Mouse (Mus musculus) E14TG2a.4 (cell line): ENCODE data around the gene Dnajc6.
A peak's percentile ranks its signal among the peaks of the same experiment; 100 is the strongest.

Experiments used
- H3K27me3 ChIP-seq: 2 replicates; pipeline ENCODE4 v1.6.1; 2014; ENCODE audit warnings: low read length, control low read depth; ENCODE audit not compliant: insufficient read depth
- H3K36me3 ChIP-seq: 2 replicates; pipeline ENCODE4 v1.6.1; 2014; ENCODE audit warnings: low read length, control low read depth; ENCODE audit not compliant: insufficient read depth
- H3K4me1 ChIP-seq: replicated peaks from 2 replicates; pipeline ENCODE4 v1.6.1; 2014; ENCODE audit warnings: low read depth, low read length, control low read depth
- H3K4me3 ChIP-seq: replicated peaks from 2 replicates; pipeline ENCODE4 v1.5.1; 2014; ENCODE audit warnings: mild to moderate bottlenecking, low read length
- H3K9me3 ChIP-seq: 2 replicates; pipeline ENCODE4 v1.6.1; 2014; ENCODE audit warnings: low read length, control low read depth
- CTCF ChIP-seq: conservative IDR thresholded peaks from 2 replicates; pipeline ENCODE4 v1.5.1; 2014; ENCODE audit warnings: low read length
- NANOG ChIP-seq: IDR thresholded peaks from 2 replicates; pipeline ENCODE4 v1.6.1; 2014; ENCODE audit warnings: borderline replicate concordance, low read length, mixed read lengths
- POU5F1 ChIP-seq: IDR thresholded peaks from 2 replicates; pipeline ENCODE4 v1.6.1; 2014; ENCODE audit warnings: low read length, borderline replicate concordance

The Dnajc6 gene

DNA sequence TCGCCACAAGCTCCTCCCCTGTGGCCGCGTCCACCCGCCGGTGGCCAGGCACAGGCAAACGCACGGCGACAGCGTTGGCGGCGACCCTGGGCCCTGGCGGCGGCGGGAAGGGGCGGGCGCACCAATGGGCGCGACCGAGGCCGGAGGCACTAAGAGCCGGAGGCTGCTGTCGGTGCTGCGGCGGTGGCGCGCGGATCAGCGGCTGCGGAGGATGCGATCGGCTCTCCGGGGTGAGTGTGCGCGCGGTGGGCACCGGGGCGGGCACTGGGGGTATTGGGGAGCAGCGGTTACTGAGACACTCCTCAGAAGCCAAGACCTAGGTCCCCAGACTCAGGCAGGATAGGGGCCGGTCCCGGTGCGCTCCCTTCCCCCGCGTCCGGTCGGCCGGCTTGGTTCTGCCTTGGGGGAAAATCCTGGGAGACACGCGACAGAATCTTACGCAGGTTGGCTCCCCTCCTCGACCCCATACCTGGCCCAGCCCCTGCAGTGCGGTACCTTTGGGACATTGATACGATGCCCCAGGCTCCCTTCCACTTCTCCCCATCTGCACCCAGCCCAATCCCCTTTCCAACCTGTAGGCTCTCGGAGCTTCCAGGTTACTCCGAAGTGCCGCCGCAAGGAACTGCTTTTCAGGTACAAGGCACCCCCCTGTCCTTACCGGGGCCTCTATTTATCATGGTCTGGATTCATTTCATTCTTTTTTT is at the start of gene Dnajc6:
Dnajc6 (plus strand) TSS at position 115 of the 704 bp plus-strand sequence.
- TF ChIP-seq CTCF (no peak), NANOG (no peak), POU5F1 (no peak)
- H3K9me3 ChIP-seq = no peaks in the 10 kb centered on the region
- H3K4me1 ChIP-seq = peaks cover 39% of the 10 kb centered on the region
- peaks cover 8% of the 10 kb centered on the region; the same call in 1 of the 2 replicates for H3K36me3 ChIP-seq
- H3K4me3 ChIP-seq = peak within 1 kb of the TSS; percentile 86
- H3K27me3 ChIP-seq = peaks cover 33% of the 10 kb centered on the region

DNA sequence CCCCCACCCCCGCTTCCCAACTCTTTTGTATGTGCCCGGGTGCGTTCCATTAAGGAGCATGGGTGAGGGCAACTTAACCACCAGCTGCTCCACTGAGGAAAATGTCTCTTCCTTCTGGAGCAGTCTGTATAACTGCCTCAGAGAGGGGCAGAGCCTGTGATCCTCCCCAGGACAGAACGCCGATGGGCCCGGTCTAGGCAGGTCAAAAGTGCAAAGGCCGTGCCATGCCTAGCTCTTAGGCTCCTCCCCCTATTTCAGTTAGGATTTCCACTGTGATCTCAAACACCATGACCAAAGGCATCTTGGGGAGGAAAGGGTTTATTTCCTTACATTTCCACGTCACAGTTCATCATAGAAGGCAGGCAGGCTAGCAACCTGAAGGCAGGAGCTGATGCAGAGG is 47.7 kb upstream of the Dnajc6 start:
- Histone ChIP-seq H3K27me3 (no peaks in the 10 kb centered on the region), H3K4me3 (no peak overlapping the region), H3K36me3 (peaks cover 82% of the 10 kb centered on the region), H3K4me1 (peaks cover 74% of the 10 kb centered on the region), H3K9me3 (peaks cover 12% of the 10 kb centered on the region)
- no peak for TF ChIP-seq CTCF
- TF ChIP-seq POU5F1 = no peak
- 0 out of 2 replicates have a peak, but pooled peaks have one; percentile 3 for TF ChIP-seq NANOG

DNA sequence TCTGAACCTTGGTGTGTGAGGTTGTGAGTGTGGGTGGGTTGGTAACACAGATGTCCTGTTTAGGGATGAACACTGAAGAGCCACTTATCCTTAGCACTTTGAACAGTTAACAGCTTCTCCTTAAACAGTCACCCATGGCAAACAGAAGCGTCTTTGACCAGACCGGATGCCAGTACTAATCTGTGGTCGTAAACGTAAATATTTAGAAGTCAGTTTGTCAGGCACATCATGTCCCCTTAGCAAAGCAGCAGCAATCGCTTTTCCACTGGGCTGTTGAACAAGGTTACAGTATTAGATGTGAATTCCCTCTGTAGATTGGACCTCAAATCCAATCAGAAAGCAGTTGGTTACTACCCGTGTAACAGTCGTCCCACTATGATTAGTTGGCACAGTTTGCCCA is 47.1 kb upstream of the Dnajc6 start:
- TF ChIP-seq NANOG = no peak
- no peak for TF ChIP-seq CTCF
- no peak for TF ChIP-seq POU5F1
- peaks cover 82% of the 10 kb centered on the region for H3K36me3 ChIP-seq
- no peak overlapping the region for H3K4me3 ChIP-seq
- peaks cover 12% of the 10 kb centered on the region for H3K9me3 ChIP-seq
- peaks cover 72% of the 10 kb centered on the region for H3K4me1 ChIP-seq
- H3K27me3 ChIP-seq = no peaks in the 10 kb centered on the region

DNA sequence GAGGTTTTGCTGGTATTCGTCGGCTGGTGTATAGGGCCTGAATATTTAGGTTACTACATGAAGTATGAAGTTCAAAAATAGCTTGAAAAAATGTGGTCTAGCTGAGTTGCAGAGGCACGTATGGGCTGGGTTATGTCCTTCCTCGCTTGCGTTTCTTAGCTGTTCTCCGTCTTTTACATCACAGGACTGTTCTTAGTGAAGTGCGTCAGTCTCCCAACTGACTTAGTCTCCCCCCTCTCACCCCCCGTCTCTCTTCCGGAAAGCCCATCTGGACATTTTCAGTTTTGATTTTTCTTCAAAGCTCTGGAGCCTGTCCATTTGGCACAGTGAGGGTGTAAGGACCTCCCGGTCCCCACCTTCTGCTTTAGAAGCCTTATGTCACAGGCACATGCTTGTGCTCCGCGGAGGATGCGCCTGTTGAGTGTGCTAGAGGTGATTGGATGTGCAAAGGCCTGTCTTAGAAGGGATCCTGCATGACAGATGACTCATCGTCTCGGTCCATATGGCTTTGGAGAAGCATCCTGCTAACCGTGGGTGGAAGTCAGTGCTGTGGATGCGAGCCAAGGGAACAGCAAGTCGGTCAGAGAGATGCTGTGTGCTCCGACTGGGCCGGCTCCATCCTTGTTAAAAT is 46.2 kb upstream of the Dnajc6 start:
- Histone ChIP-seq H3K36me3 (peaks cover 84% of the 10 kb centered on the region), H3K4me1 (peaks cover 70% of the 10 kb centered on the region), H3K9me3 (peaks cover 12% of the 10 kb centered on the region), H3K27me3 (no peaks in the 10 kb centered on the region), H3K4me3 (no peak overlapping the region)
- TF ChIP-seq POU5F1 (no peak), CTCF (no peak), NANOG (no peak)

DNA sequence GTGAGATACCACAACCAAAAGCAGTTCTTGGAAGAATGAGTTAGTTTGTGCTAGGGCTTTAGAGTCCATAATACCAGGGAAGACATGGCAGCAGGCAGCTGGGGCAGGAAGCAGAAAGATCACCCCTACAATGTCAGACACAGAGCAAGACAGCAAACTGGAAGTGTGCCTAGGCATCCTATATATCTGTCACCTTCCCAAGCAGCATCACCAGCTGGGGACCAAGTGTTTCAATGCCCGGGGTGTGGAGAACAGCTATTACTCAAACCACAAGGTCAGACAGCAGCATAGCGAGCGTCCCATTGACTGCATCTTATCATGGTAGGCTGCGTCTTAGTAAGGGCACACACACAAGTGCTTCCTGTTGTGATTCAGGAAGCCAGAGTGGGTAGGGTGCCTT is 45.4 kb upstream of the Dnajc6 start:
- TF ChIP-seq CTCF = no peak
- TF ChIP-seq NANOG = no peak
- TF ChIP-seq POU5F1 = no peak
- Histone ChIP-seq H3K9me3 (peaks cover 5% of the 10 kb centered on the region), H3K4me3 (no peak overlapping the region), H3K4me1 (peaks cover 71% of the 10 kb centered on the region), H3K36me3 (peaks cover 84% of the 10 kb centered on the region), H3K27me3 (no peaks in the 10 kb centered on the region)

DNA sequence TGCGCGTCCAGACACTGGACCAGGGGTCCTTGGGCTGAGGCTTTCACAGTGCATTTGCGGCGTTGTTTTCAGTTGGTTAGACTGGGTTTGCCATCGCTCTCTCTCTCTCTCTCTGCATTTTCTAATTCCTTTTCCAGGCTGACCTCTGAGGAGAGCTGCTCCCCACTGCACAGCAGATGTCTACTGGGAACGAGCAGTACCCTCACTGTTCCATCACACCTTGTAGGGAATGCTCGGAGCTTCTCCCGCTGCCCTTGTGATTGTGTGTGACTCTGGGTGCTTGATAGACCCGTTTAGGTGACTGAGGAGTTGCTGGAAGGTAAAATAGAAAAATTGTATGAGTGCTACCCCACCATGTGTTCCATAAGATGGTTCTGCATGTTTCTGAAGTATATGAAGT is 43.6 kb upstream of the Dnajc6 start:
- no peaks in the 10 kb centered on the region for H3K9me3 ChIP-seq
- H3K4me1 ChIP-seq = peaks cover 86% of the 10 kb centered on the region
- TF ChIP-seq NANOG (no peak), POU5F1 (no peak), CTCF (no peak)
- no peak overlapping the region for H3K4me3 ChIP-seq
- no peaks in the 10 kb centered on the region for H3K27me3 ChIP-seq
- peaks cover 82% of the 10 kb centered on the region for H3K36me3 ChIP-seq

DNA sequence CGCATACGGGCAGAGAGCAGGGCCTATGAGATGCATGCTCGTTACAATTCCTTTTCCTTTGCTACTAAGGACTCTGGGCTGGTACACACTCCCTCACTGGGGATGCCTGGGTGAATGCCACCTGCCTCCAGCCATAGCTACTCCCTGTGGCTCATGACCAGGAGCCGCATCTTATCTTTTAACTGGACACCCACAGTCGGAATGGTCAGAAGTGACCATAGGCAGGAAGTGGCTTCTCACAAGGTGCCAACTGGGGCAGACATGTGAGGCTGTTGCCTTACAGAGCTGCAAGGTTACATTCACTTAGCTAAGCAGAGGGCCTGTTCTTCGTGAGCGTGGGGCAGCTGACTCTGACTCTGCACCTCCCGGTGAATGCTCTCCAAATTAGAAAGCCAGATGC is 39.3 kb upstream of the Dnajc6 start:
- H3K36me3 ChIP-seq = peaks cover 81% of the 10 kb centered on the region
- no peaks in the 10 kb centered on the region for H3K9me3 ChIP-seq
- no peak overlapping the region for H3K4me3 ChIP-seq
- peaks cover 54% of the 10 kb centered on the region for H3K4me1 ChIP-seq
- TF ChIP-seq POU5F1 (no peak), NANOG (no peak), CTCF (no peak)
- no peaks in the 10 kb centered on the region for H3K27me3 ChIP-seq

DNA sequence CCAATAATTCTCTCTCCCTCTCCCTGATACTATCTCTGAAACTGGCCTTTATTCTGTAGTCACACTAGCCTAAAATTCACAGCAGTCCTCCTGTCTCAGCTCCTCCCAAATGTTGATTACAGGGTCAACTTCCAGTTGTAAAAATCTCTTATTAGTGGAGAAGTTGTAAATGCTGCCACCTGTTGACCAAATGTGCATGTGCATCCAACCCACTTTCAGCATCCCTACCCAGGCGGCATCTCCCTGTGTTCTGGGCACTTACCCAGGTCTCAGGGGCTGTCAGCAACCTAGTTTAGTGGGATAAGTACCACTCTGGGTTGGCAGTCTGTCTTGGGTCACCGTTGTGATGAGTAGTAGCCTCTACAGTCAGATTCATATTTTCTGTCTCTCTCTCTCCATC is 38.1 kb upstream of the Dnajc6 start:
- peaks cover 81% of the 10 kb centered on the region for H3K36me3 ChIP-seq
- H3K4me3 ChIP-seq = no peak overlapping the region
- H3K27me3 ChIP-seq = no peaks in the 10 kb centered on the region
- H3K9me3 ChIP-seq = no peaks in the 10 kb centered on the region
- no peak for TF ChIP-seq POU5F1
- peak; percentile 63 for TF ChIP-seq CTCF
- peaks cover 43% of the 10 kb centered on the region for H3K4me1 ChIP-seq
